Mouse (Mus musculus) forebrain, embryonic 14.5 days (tissue): ENCODE results near the gene Tas2r118. TPM values are rescaled to one million over a fixed set of nuclear protein-coding genes. Genes with fewer than 3 reads are reported as not detected.

Experiments used
- ATAC-seq: fragments of 200-750 bp; cut with Nextera tagmentation; 2 replicates; pipeline ENCODE4 v1.8.0; 2017; ENCODE audit warnings: mild to moderate bottlenecking, moderate library complexity
- DNase-seq: peaks from one replicate; pipeline ENCODE4 v3.0.0-alpha.2; 2015; ENCODE audit warnings: low spot score
- H3K27ac ChIP-seq: fragments of 300-500 bp; sonication (generic); 2 replicates; pipeline ENCODE4 v1.5.1; 2014; ENCODE audit warnings: low read depth, mild to moderate bottlenecking, control low read depth, low read length, moderate library complexity
- H3K27me3 ChIP-seq: fragments of 300-500 bp; sonication (generic); replicated peaks from 2 replicates; pipeline ENCODE4 v1.6.1; 2014; ENCODE audit warnings: low read length, control low read depth, mixed read lengths; ENCODE audit not compliant: control insufficient read depth, insufficient read depth
- H3K36me3 ChIP-seq: fragments of 300-500 bp; sonication (generic); 2 replicates; pipeline ENCODE4 v1.6.1; 2014; ENCODE audit warnings: low read length, control low read depth; ENCODE audit not compliant: control insufficient read depth, insufficient read depth
- H3K4me1 ChIP-seq: fragments of 300-500 bp; sonication (generic); 2 replicates; pipeline ENCODE4 v1.6.1; 2014; ENCODE audit warnings: antibody characterized with exemption, low read length, control low read depth; ENCODE audit not compliant: control insufficient read depth, insufficient read depth
- H3K4me2 ChIP-seq: fragments of 300-500 bp; sonication (generic); 2 replicates; pipeline ENCODE4 v1.6.1; 2014; ENCODE audit warnings: mild to moderate bottlenecking, control low read depth, low read length
- H3K4me3 ChIP-seq: fragments of 300-500 bp; sonication (generic); 2 replicates; pipeline ENCODE4 v1.5.1; 2014; ENCODE audit warnings: low read depth, low read length, control low read depth
- H3K9ac ChIP-seq: fragments of 300-500 bp; sonication (generic); 2 replicates; pipeline ENCODE4 v1.6.1; 2014; ENCODE audit warnings: mild to moderate bottlenecking, low read length, control low read depth, moderate library complexity
- H3K9me3 ChIP-seq: fragments of 300-500 bp; sonication (generic); replicated peaks from 2 replicates; pipeline ENCODE4 v1.6.1; 2016; ENCODE audit warnings: low read length, control low read depth, mixed read lengths; ENCODE audit not compliant: control insufficient read depth
- WGBS: fragments of 180-500 bp; shearing (Covaris S2); extraction: QIAGEN DNeasy Blood & Tissue Kit; methylation state at CpG from one replicate; pipeline ENCODE4 v1.1.7; 2014; 5-methylcytosine and 5-hydroxymethylcytosine counted together
- polyA plus RNA-seq: library from polyadenylated mRNA; unstranded; fragments of >200 nt; fragmentation: Nextera tagmentation; extraction: Ambion mirVana; gene quantifications from 2 replicates; pipeline ENCODE4 v1.2.1, GENCODE M21; 2014

Tas2r118 gene
- polyA plus RNA-seq = not detected in 2 replicates

DNA sequence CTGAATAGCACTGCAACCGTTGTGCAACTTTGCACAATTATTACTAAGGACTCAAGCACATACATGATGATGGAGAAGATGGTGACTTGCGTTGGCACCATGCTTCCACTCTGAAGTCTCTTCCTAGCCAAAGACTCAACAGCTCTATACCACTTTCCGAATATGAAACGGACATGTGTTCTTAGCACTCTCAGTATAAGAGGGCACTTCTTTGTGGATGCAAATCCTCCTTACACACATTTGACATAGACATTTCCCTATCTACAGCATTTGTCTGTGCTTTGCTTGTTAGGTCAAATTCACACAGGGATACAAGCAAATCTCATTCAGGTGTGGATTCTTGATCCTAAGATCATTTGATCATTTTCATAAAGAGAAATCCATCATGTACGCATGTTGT, at the start of gene Tas2r118:
TSS of gene Tas2r118 (minus strand) at position 101 of the 400 bp plus-strand sequence.
- no peak for ATAC-seq
- Histone ChIP-seq H3K27me3 (no peaks in the 10 kb centered on the region), H3K4me3 (no peak within 1 kb of the TSS), H3K36me3 (no peaks in the 10 kb centered on the region), H3K9ac (no peak within 1 kb of the TSS), H3K4me1 (no peaks in the 10 kb centered on the region), H3K27ac (no peak within 1 kb of the TSS), H3K4me2 (no peak within 1 kb of the TSS), H3K9me3 (no peaks in the 10 kb centered on the region)
- 95% methylated on average over 5 of the region's 5 CpGs for WGBS
- no peak for DNase-seq

GRCm38 (mm10) chr6:24018320-24018719, 48.5 kb upstream of the Tas2r118 start:
- DNase-seq (no peak), ATAC-seq (no peak)
- H3K9ac ChIP-seq = no peak overlapping the region
- H3K4me3 ChIP-seq = no peak overlapping the region
- no peaks in the 10 kb centered on the region for H3K4me1 ChIP-seq
- no peak overlapping the region for H3K27ac ChIP-seq
- WGBS = 84% methylated on average over 3 of the region's 5 CpGs
- no peaks in the 10 kb centered on the region for H3K27me3 ChIP-seq
- no peaks in the 10 kb centered on the region for H3K36me3 ChIP-seq
- H3K4me2 ChIP-seq = no peak overlapping the region
- H3K9me3 ChIP-seq = no peaks in the 10 kb centered on the region

GRCm38 (mm10) chr6:23993276-23993675, 23.4 kb upstream of the Tas2r118 start:
- H3K9me3 ChIP-seq = no peaks in the 10 kb centered on the region
- no peak for ATAC-seq
- 82% methylated on average over 2 of the region's 2 CpGs for WGBS
- no peaks in the 10 kb centered on the region for H3K27me3 ChIP-seq
- H3K36me3 ChIP-seq = no peaks in the 10 kb centered on the region
- no peak overlapping the region for H3K4me3 ChIP-seq
- no peak for DNase-seq
- no peak overlapping the region for H3K4me2 ChIP-seq
- no peak overlapping the region for H3K9ac ChIP-seq
- H3K27ac ChIP-seq = no peak overlapping the region
- H3K4me1 ChIP-seq = no peaks in the 10 kb centered on the region

DNA sequence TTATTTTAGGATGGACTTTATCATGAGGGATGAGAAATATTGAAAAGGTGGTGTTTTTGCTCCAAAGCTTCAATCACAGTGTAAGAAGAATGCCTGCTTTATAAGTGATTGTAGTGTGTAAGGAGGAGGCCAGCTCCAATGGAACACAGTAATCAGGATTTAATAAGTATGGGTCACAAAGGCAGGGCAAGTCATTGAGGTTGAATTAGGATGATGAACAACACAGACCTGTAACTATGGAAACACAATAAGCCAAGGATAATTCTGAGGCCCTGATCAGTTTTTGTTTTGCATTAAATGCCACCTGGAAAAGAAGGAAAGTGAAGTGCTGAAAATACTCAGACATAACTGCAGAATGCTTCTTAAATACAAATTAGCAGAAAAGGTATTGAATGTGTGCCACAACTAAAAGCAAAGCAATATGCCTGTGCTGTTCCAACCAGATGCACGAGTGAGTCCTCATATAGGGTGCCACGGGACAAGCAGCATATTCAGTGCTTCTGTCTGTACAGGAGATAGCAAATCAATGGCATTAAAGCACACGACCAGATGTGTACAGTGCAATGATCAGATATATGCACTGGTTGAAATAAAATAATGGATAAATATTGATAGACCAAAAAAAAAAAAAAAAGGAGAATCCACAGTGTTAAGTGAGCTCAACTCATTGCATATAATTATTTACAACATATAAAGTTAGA, 21.0 kb upstream of the Tas2r118 start:
- WGBS = 23% methylated on average over 3 of the region's 3 CpGs
- H3K27me3 ChIP-seq = no peaks in the 10 kb centered on the region
- H3K4me2 ChIP-seq = no peak overlapping the region
- no peak overlapping the region for H3K27ac ChIP-seq
- H3K9ac ChIP-seq = no peak overlapping the region
- H3K9me3 ChIP-seq = no peaks in the 10 kb centered on the region
- H3K36me3 ChIP-seq = no peaks in the 10 kb centered on the region
- H3K4me3 ChIP-seq = no peak overlapping the region
- ATAC-seq (no peak), DNase-seq (no peak)
- H3K4me1 ChIP-seq = no peaks in the 10 kb centered on the region

GRCm38 (mm10) chr6:23986293-23986692, 16.4 kb upstream of the Tas2r118 start:
- H3K36me3 ChIP-seq = no peaks in the 10 kb centered on the region
- no peaks in the 10 kb centered on the region for H3K4me1 ChIP-seq
- H3K4me2 ChIP-seq = no peak overlapping the region
- no peak for DNase-seq
- no peak overlapping the region for H3K27ac ChIP-seq
- 95% methylated on average over 1 of the region's 1 CpGs for WGBS
- ATAC-seq = no peak
- no peak overlapping the region for H3K9ac ChIP-seq
- no peaks in the 10 kb centered on the region for H3K27me3 ChIP-seq
- H3K9me3 ChIP-seq = no peaks in the 10 kb centered on the region
- no peak overlapping the region for H3K4me3 ChIP-seq

- no peak for DNase-seq
- Histone ChIP-seq H3K4me3 (no peak overlapping the region), H3K36me3 (no peaks in the 10 kb centered on the region), H3K9ac (no peak overlapping the region), H3K27me3 (no peaks in the 10 kb centered on the region), H3K9me3 (no peaks in the 10 kb centered on the region), H3K4me1 (no peaks in the 10 kb centered on the region), H3K4me2 (no peak overlapping the region), H3K27ac (no peak overlapping the region)
- no peak for ATAC-seq
- 82% methylated on average over 2 of the region's 2 CpGs for WGBS
Observed at GRCm38 (mm10) chr6:23966980-23967379, 2.9 kb downstream of the Tas2r118 start.

DNA sequence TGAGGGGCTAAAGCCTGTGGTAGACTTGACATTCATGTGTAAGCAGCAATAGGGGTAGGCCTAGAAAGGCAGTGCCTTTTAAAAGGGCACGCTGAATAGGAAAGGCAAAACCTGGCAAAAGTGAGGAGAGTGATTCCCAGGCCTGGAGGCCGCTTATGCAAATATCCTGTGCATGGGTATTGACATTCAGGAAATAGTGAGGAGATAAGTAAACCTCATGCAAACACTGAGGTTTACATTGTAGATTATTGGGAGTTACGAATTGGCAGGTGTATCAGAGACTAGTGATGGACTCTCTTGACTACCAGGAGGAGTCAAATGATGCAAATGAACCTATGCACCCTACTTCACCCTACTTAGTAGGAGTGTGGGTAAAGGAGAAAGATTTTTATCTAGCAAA, 3.9 kb downstream of the Tas2r118 start:
- Histone ChIP-seq H3K9me3 (no peaks in the 10 kb centered on the region), H3K27ac (no peak overlapping the region), H3K9ac (no peak overlapping the region), H3K36me3 (no peaks in the 10 kb centered on the region), H3K4me2 (no peak overlapping the region), H3K4me3 (no peak overlapping the region), H3K27me3 (no peaks in the 10 kb centered on the region), H3K4me1 (no peaks in the 10 kb centered on the region)
- DNase-seq (no peak), ATAC-seq (no peak)
- WGBS = 83% methylated on average over 3 of the region's 3 CpGs

- DNase-seq (no peak), ATAC-seq (no peak)
- WGBS = 84% methylated on average over 1 of the region's 1 CpGs
- H3K9ac ChIP-seq = no peak overlapping the region
- H3K36me3 ChIP-seq = no peaks in the 10 kb centered on the region
- no peaks in the 10 kb centered on the region for H3K27me3 ChIP-seq
- H3K27ac ChIP-seq = no peak overlapping the region
- no peaks in the 10 kb centered on the region for H3K4me1 ChIP-seq
- H3K9me3 ChIP-seq = no peaks in the 10 kb centered on the region
- H3K4me2 ChIP-seq = no peak overlapping the region
- no peak overlapping the region for H3K4me3 ChIP-seq
Observed at GRCm38 (mm10) chr6:23963741-23964140, 6.1 kb downstream of the Tas2r118 start.

- WGBS = 91% methylated on average over 1 of the region's 1 CpGs
- Histone ChIP-seq H3K36me3 (no peaks in the 10 kb centered on the region), H3K9me3 (no peaks in the 10 kb centered on the region), H3K9ac (no peak overlapping the region), H3K4me2 (no peak overlapping the region), H3K27me3 (no peaks in the 10 kb centered on the region), H3K4me3 (no peak overlapping the region), H3K27ac (no peak overlapping the region), H3K4me1 (peaks cover 8% of the 10 kb centered on the region; the same call in 1 of the 2 replicates)
- ATAC-seq = no peak
- no peak for DNase-seq
Observed at GRCm38 (mm10) chr6:23940776-23941175, 29.1 kb downstream of the Tas2r118 start.
